Mouse (Mus musculus) gonadal fat pad, adult 2 months (tissue): ENCODE measurements around the gene Zcchc17. TPM values are rescaled to one million over a fixed set of nuclear protein-coding genes. Genes with fewer than 3 reads are reported as not detected.

ENCODE experiments used
- DNase-seq: peaks from one replicate; pipeline ENCODE4 v3.0.0-alpha.2; 2012; ENCODE audit warnings: low read depth
- polyA plus RNA-seq: library from polyadenylated mRNA; depleted of rRNA; stranded (reverse); fragments of >200 nt; gene quantifications from 2 replicates; pipeline ENCODE4 v1.2.3, GENCODE M21; 2012; rRNA removed

Zcchc17 gene
- polyA plus RNA-seq: 32.5 and 45.7 TPM in 2 replicates

DNA sequence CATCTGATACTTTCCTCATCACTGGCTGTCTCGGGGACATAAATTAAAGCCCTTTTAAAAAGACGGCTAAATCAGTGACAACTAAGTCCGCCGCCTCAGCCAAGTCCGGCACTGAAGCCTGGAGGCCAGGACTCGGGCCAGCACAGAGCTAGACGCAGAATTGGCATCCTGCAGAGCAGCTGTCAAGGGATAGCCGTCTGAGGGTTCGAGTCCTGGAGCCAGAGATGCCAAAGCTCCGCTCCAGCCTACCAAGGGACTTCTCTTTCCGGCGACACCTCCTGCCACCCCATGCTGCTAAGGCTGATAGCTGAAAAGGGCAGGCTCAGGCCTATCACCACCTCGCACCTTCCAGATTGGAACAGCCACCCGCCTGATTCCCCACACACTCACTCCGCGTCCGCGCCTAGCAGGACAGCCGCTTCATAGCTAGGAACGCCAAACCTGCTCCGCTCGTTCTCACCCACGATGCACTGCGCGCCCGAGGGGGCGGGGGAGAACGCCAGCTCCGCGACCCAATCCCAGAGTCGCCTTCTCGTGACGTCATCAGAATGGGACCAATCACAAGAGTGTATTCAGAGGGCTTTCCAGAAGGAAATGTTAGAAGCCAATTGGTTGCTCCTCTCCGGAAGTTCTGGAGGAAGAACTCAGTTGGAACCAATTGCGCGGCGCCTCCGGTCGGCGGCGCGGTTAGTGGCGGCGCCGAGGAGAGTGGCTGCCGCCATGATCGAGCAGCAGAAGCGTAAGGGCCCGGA is at the start of gene Zcchc17, which contains the start of gene Snrnp40:
Gene Zcchc17 (minus strand): TSS at position 458 of the 752 bp plus-strand sequence.
Gene Snrnp40 (plus strand): TSS at position 647 of the 752 bp plus-strand sequence.
- peak; percentile 97 for DNase-seq

DNA sequence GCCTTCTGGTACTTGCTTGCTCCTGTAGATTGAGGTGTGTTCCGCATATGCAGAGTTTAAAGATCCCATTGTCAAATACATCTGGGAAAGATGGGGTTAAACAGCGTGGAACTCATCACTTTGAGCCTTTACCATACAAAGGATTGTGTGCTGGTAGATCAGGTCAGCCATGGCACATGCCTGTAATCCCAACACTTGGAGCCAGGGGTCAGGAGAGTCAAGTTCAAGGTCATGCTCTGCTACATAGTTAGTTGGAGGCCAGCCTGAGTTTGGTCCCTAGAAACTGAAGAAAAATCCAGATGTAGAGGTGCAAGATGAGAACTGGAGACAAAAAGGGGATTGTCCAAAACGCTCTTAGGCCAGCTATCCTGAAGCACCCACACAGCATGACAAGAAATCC is 31.5 kb upstream of the Zcchc17 start:
- DNase-seq: no peak

DNA sequence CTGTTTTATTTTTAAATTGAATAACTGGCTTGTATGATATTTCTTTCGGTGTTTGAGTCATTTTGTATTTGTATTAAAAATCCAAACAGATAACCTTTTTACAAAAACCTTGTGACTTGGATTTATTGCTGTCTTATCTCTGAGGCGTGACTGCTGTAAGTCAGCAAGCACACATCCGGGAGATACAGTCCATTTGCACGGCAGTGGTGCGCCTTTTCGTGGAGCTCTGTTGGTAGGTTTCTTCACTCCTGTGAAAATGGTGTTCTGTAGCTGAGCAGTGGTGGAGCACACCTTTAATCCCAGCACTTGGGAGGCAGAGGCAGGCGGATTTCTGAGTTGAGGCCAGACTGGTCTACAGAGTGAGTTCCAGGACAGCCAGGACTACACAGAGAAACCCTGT is 30.2 kb upstream of the Zcchc17 start:
- no peak for DNase-seq

DNA sequence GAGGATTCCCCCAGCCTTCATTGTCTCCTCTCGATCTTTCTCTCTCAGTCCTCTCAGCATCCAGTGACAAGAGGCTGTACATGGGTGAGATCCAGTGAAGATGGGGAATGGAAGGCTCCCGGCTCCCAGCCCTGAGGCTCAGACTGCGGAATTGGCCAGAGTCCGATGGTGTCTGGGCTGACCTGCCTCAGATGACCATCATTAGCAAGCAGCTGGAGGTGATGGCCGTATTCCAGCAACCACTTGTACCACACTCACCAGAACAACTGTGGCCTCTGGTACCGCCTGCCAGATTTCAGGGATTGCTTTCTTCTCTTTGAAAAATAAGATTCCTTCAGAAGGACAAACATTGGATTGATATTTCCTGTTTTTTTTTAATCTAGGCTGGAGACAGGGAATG is 29.8 kb upstream of the Zcchc17 start:
- DNase-seq: no peak

DNA sequence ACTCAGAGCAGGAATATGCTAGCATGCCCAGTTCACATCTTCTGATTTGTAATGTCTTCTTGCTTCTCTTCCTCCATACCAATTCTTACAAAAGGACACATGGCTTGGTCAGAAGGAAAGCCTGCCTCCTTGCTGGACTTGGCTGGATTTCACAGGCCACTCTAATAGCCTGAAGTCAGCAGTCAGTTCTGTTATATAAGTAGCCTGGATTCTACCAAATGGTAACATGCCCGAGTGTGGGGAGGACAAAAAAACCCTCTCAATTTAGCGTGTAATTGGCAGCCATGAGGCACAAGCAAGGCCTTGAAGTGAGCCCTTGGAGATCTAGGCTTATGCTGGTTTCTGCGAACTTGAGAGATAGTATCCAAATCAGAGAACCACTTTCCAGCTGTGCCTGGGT is 27.5 kb upstream of the Zcchc17 start:
- no peak for DNase-seq

DNA sequence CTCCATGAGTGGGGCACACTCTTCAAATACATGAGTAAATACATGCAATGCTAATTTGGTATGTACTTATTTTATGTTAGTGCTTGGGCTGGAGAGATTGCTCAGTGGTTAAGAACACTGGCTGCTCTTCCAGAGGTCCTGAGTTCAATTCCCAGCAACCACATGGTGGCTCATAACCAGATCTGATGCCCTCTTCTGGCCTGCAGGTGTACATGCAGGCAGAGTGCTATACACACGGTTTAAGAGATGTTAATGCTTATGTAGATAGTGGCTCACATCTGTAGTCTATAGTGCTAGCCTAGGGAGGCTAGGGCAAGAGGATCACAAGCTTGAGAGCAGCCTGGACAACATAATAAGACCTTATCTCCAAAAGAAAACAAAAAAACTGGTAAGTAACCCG is 20.7 kb upstream of the Zcchc17 start:
- DNase-seq: no peak

DNA sequence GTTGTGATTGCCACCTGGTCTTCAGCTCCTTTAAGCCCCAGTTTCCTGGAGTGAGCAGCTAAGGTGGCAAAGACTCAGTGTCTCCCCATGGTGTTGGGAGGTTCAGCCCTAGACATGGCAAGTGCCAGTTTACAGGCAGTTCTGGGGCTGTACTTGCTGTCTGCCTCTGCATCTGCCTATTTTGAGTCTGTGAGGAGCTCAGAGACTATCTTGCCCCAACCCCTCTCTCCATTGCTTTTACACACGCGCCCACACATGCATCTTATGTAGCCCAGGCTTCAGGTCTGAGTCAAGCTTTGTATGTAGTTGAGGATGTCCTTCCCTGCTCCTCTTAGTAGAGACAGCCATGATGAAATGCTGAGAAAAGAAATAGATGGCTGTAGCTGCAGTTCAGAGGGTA is 19.4 kb upstream of the Zcchc17 start:
- DNase-seq: no peak

DNA sequence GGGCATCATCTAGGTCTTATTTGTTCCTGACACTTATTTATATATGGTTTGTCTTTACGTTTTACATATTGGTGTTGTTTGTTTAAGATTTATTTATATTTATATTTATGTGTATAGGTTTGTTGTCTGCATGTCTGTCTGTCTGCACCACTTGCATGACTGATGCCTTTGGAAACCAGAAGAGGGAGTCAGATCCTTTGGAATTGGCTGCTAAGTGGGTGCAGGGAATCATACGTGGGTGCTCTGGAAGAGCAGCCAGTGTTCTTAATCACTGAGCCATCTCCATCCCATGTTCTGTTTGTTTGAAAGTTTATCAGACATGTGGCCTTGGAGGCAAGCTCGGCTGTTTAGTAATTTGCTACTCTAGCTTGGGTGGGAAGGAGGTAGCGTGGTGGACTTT is 17.8 kb upstream of the Zcchc17 start:
- DNase-seq: no peak

DNA sequence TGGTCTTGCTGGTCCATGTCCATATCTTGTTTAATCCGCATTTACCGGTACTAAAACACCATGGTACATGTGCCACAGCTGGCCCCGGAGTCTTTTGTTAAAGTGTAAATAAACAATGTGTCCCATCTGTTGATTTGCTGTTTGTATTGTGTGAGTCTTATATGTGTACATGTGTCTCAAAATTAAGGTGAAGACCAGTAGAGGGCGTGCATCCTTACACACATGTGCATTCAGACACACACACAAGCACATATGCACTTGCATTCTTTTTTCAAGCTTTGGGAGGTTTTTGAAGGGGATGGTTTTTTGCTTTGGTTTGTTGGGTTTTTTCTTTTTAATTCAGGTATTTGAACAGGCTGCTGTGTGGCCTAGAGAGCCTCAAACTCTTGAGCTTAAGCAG is 16.9 kb upstream of the Zcchc17 start:
- DNase-seq: no peak

DNA sequence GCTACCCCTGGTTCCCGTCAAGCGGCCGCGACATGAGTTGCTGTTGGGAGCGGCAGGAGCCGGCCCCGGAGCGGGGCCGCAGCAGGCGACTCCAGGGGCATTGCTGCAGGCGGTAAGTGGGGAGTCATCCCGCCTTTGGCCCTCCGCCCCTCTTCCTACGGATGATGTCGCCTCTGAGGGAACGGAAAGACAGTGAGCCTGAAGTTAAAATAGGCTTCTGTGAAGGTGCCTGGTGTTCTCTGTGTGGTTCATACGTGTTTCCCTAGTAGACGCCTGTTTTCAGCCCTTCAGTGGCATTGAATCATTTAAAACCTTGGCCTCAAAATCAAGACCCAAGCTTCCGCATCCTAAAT is 471 bp upstream of the Zcchc17 start:
- DNase-seq: peak; percentile 1

DNA sequence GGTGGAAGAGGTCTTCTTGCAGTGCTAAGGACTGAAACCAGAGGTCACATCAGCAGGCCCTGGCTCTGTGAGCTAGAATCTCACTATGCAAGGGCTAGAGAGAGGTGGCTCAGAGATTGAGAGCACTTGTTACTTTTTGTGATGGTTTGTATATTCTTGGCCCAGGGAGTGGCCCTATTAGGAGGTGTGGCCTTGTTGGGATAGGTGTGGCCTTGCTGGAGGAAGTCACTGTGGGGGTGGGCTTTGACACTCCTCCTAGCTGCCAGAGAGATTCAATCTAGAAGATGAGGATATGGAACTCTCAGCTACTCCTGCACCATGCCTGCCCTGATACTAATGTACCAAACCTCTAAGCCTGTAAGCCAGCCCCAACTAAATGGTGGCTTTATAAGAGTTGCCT is 1.8 kb downstream of the Zcchc17 start:
- DNase-seq: no peak

DNA sequence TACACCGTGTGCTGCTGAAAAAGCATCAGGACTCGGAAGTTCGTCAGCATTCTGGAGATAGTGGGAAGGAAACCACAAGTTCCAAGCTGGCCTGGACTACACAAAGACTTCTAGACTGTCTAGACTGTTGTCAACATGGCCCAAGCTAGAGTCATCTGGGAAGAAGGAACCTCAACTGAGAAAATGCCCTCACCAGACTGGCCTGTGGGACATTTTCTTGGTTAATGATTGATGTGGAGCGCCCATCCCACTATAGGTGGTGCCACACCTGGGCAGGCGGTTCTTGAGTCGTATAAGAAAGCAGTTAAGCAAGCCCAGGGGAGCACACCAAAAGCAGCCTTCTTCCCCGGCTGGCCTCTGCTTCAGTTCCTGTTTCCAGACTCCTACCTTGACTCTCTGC is 7.2 kb downstream of the Zcchc17 start:
- no peak for DNase-seq

DNA sequence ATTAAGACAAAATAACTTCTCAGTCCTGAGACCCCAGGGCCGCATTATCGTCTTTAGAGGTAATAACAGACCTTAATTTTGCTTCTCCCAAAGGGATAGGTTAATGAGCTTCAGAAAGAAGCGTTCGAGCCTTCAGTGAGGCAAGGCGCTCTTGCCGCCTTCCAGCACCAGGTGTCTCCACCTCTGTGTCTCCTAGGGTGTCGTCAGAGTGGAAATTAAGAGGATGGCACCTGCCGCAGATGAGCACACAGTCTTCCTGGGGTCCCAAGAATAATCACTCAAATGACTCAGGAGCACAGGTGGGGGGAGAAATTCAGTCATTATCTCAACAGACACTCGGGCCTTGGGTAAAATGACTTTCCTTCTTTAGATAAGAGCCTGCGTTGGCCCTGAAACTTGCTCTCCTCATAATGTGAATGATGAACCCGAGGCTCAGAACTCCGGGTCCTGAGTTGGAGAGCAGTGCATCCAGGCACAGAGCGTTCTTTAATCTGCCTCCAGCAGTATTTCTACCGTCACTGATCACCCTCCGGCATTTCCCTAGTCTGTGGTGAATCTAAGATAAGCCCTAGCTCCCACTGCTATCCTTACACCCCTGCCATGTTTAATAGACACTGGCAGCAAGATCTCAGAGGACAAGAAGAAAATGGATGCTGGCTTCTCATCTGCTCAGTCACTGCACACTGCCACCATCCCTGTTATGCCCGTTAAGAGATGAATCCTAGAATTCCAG is 8.9 kb downstream of the Zcchc17 start:
- no peak for DNase-seq

DNA sequence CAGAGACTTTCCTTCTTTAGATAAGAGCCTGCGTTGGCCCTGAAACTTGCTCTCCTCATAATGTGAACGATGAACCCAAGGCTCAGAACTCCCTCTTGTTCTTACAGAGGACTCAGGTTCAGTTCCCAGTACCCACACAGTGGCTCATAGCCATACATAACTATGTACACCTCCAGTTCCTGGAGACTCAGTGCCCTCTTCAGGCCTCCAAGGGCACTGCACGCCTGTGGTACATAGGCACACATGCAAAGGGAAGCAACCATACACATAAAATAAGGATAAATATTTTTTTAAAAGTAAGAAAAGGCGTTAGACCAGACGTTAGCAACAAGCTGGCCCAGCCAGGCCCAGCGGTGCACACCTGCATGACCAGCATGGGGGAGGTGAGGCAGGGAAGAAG is 10.1 kb downstream of the Zcchc17 start:
- no peak for DNase-seq

DNA sequence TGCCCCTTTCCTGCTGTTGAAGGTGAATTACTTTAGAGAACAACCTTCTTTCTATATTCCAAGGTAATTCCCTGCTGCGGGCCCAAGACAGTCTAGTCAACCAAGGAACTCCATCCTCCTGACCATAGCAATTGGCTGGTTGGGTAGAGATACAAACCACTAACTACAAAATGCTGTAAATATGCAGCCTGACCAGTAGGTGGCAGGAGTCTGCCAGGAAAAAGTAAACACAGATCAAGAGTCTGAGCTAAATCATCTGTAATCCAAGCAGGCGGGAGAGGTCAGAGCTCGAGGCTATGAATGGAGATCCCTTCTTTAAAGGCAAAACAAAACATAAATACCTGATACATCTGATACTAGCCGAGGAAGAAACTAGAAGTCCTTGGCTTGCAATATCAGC is 18.1 kb downstream of the Zcchc17 start:
- DNase-seq: peak; percentile 8

DNA sequence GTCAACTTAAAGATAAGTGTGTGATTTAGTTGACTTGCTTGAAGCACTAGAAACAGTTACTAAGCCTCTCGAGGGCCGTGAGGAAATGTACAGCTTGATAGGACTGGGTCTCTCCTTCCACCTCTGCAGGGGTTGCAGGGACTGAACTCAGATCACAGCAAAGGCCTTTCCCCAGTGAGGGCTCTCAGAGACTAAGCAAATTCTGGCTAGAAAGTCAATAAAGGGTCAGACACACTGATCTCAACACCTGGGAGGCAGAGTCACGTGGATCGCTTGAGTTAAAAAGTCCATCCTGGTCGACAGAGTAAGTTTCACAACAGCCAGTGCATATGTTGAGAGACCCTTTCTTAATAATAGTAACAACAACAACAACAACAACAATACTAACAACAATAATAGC is 23.9 kb downstream of the Zcchc17 start:
- DNase-seq: no peak

DNA sequence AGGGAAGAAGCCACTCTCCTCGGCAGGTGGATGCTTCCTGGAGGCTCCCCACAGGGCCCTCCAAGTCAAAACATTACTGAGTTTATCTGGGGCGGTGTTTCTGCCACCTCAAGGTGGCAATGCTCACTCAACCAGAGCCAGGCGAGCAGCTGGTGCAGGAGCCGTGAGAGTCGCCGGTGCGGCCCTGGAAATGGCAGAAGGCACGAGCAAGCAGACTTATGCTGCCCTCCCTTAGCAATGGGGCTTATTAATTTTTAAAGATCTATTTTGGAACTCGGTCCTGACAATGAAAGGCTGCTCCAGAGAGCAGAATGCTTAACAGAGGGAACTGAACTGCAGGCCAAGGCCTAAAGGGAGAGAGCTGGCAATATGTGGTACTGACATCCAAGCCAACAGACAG is 32.4 kb downstream of the Zcchc17 start:
- DNase-seq: no peak

DNA sequence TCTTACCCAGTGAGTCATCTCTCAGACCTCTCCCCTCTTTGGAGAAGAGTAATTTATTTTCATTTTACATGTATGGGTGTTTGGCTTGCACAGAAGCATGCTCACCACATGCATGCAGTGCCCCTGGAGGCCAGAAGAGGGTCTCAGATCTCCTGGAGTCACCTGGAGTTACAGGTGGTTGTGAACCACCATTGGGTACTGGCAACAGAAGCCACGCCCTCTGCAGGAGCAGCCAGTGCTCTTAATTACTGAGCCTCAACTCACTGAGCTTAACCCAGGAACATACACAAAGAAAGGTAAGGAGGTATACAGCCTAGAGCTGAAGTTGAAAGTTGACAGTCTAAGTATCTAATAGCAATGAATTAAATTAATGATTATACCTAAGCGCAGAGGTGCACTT is 34.3 kb downstream of the Zcchc17 start:
- no peak for DNase-seq

DNA sequence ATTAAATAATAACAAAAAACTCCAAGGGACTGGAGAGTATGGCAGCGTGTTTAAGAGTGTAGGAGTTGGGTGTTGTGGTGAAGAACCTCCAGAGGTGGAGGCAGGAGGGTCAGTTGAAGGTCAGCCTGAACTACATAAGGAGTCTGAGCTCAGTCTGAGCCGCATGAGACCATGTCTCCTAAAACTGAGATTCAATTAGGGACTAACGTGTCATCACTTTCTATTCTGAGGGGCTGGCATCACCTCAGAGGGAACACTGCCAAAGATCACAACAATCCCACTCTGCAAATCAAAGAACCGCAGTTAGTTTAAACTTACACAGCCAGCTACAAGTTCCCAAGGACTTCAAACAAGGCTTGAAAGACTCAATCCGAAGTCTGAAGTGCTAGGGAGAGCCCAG is 36.1 kb downstream of the Zcchc17 start:
- no peak for DNase-seq

DNA sequence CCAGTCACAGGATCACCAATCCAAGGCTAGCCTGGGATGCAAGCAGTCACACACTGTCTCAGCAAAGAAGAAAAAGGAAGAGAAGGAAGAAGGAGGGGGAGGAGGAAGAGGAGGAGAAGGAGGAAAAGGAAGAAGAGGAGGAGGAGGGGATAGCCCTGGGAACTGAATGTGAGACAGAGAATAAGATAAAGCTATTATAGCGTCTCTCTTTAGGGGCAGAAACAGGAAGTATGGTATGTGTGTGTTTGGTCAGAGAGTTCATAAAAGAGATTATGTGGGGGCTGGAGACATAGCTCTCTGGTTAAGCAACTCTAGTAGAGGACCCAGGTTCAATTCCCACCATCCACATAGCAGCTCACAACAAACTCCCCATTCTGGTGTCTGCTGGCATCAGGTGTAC is 36.6 kb downstream of the Zcchc17 start:
- no peak for DNase-seq

DNA sequence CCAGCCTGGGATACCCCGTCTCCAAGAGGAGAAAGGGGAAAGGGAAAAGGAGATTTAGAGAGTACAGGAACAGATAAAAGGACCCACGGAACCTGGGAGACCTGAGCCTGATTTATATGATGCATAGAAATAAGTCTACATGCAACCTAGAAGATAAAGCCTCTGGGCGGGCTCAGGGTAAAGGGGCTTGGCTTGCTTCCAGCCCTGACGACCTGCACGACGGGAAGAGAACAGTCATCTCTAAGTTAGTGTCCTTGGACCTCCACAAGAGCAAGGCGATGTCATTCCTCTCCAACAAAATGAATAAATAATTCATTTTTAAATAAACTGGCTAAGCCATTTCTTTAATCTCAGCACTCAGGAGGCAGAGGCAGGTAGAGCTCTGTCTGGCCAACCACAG is 37.2 kb downstream of the Zcchc17 start:
- no peak for DNase-seq

DNA sequence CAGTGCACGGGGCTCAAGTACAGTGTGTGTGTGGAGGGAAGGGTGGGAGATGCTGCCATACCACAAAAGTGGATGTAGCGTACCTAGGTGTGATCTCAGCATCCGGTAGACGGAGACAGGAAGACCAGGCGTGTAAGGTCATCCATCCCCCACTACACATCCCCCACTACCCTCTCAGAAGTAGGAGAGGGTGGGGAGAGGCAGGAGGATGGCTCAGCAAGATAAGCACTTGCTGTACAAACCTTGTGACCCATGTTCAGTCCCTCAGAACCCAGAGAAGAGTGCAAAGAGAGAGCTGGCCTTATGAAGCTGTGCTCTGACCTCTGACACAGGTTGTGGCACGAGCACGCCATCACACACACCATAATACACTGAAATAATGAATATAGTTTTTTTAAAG is 38.1 kb downstream of the Zcchc17 start:
- no peak for DNase-seq

DNA sequence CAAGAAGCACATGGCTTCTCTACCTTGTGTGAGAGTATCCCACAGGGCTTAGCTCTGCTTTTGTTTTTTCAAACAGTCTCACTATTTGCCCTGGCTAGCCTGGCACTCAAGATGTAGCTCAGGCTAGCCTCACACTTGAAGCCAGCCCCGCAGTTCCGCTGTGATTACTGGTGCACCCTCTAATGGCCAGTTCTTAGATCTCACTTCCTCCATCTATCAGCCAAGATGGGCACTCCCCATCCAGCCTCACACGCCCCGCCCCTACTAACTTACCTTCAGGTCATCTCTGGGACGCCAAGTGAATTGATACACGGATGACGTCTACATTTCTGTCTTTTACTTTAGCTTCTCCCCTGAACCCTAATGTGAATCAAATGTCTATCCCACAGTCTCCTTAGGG is 40.2 kb downstream of the Zcchc17 start:
- no peak for DNase-seq

DNA sequence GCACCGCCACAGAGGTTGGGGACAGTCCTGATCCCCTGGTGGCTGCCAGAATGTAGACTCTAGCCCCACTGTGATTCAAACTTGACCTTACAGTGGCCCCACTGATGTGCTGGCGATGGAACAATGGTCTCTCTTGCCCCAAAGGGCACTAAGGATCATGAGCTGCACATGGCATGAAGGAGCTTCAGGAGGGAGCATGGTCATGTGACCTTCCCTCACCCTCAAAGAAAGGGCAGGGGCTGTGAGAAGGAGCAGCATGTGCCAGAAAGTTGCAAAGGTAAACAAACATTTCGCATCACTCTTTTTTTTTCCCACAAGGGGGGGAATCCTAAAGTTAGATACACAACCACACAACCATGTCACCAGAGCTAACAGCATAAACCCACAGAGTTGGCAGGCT is 41.6 kb downstream of the Zcchc17 start:
- no peak for DNase-seq
